Mouse (Mus musculus): ENCODE measurements around the gene Ginm1.
"Not testable (repeated sequence)": the region's sequence is repeated elsewhere in the genome, so short reads cannot be mapped to it uniquely, and the experiment has no call there.

Gene Ginm1

GRCm38 (mm10) chr10:7819156-7819555 is 26.5 kb upstream of the Ginm1 start:
- in situ Hi-C loops (cut with MboI; ENCODE audit: low pct_unique_long_range_greater_than_20kb in 1 of 2, low sequenced_read_pairs in 2 of 2, unreplicated experiment in 1 of 2) = no loop called here

- in situ Hi-C loops (cut with MboI; ENCODE audit: low pct_unique_long_range_greater_than_20kb in 1 of 2, low sequenced_read_pairs in 2 of 2, unreplicated experiment in 1 of 2) = no loop called here
Observed at GRCm38 (mm10) chr10:7818676-7819075, 26.1 kb upstream of the Ginm1 start.

- in situ Hi-C loops (cut with MboI; ENCODE audit: low pct_unique_long_range_greater_than_20kb in 1 of 2, low sequenced_read_pairs in 2 of 2, unreplicated experiment in 1 of 2) = no loop called here
Observed at GRCm38 (mm10) chr10:7816476-7816875, 23.9 kb upstream of the Ginm1 start.

GRCm38 (mm10) chr10:7809937-7810336 is 17.3 kb upstream of the Ginm1 start:
- in situ Hi-C loops (cut with MboI; ENCODE audit: low pct_unique_long_range_greater_than_20kb in 1 of 2, low sequenced_read_pairs in 2 of 2, unreplicated experiment in 1 of 2) = no loop called here

GRCm38 (mm10) chr10:7802519-7803140 is 10.0 kb upstream of the Ginm1 start:
- in situ Hi-C loops (cut with MboI; ENCODE audit: low pct_unique_long_range_greater_than_20kb in 1 of 2, low sequenced_read_pairs in 2 of 2, unreplicated experiment in 1 of 2) = no loop called here

- in situ Hi-C loops (cut with MboI; ENCODE audit: low pct_unique_long_range_greater_than_20kb in 1 of 2, low sequenced_read_pairs in 2 of 2, unreplicated experiment in 1 of 2) = no loop called here
Observed at GRCm38 (mm10) chr10:7801258-7801657, 8.6 kb upstream of the Ginm1 start.

GRCm38 (mm10) chr10:7792254-7792750 is 322 bp downstream of the Ginm1 start:
- in situ Hi-C loops (cut with MboI; ENCODE audit: low pct_unique_long_range_greater_than_20kb in 1 of 2, low sequenced_read_pairs in 2 of 2, unreplicated experiment in 1 of 2) = no loop called here

GRCm38 (mm10) chr10:7787319-7787718 is 5.3 kb downstream of the Ginm1 start:
- in situ Hi-C loops (cut with MboI; ENCODE audit: low pct_unique_long_range_greater_than_20kb in 1 of 2, low sequenced_read_pairs in 2 of 2, unreplicated experiment in 1 of 2) = no loop called here

GRCm38 (mm10) chr10:7781214-7781613 is 11.4 kb downstream of the Ginm1 start:
- in situ Hi-C loops (cut with MboI; ENCODE audit: low pct_unique_long_range_greater_than_20kb in 1 of 2, low sequenced_read_pairs in 2 of 2, unreplicated experiment in 1 of 2) = no loop called here

- in situ Hi-C loops (cut with MboI; ENCODE audit: low pct_unique_long_range_greater_than_20kb in 1 of 2, low sequenced_read_pairs in 2 of 2, unreplicated experiment in 1 of 2) = no loop called here
Observed at GRCm38 (mm10) chr10:7780238-7781176, 12.1 kb downstream of the Ginm1 start.

GRCm38 (mm10) chr10:7779751-7780237 is 12.8 kb downstream of the Ginm1 start:
- in situ Hi-C loops (cut with MboI; ENCODE audit: low pct_unique_long_range_greater_than_20kb in 1 of 2, low sequenced_read_pairs in 2 of 2, unreplicated experiment in 1 of 2) = no loop called here

GRCm38 (mm10) chr10:7778361-7778760 is 14.3 kb downstream of the Ginm1 start:
- in situ Hi-C loops (cut with MboI; ENCODE audit: low pct_unique_long_range_greater_than_20kb in 1 of 2, low sequenced_read_pairs in 2 of 2, unreplicated experiment in 1 of 2) = no loop called here

- in situ Hi-C loops (cut with MboI; ENCODE audit: low pct_unique_long_range_greater_than_20kb in 1 of 2, low sequenced_read_pairs in 2 of 2, unreplicated experiment in 1 of 2) = no loop called here
Observed at GRCm38 (mm10) chr10:7775421-7775820, 17.2 kb downstream of the Ginm1 start.

GRCm38 (mm10) chr10:7772769-7773168 is 19.9 kb downstream of the Ginm1 start:
- in situ Hi-C loops (cut with MboI; ENCODE audit: low pct_unique_long_range_greater_than_20kb in 1 of 2, low sequenced_read_pairs in 2 of 2, unreplicated experiment in 1 of 2) = no loop called here

GRCm38 (mm10) chr10:7772346-7772745 is 20.3 kb downstream of the Ginm1 start:
- in situ Hi-C loops (cut with MboI; ENCODE audit: low pct_unique_long_range_greater_than_20kb in 1 of 2, low sequenced_read_pairs in 2 of 2, unreplicated experiment in 1 of 2) = no loop called here

GRCm38 (mm10) chr10:7757544-7757943 is 35.1 kb downstream of the Ginm1 start:
- in situ Hi-C loops (cut with MboI; ENCODE audit: low pct_unique_long_range_greater_than_20kb in 1 of 2, low sequenced_read_pairs in 2 of 2, unreplicated experiment in 1 of 2) = no loop called here

- in situ Hi-C loops (cut with MboI; ENCODE audit: low pct_unique_long_range_greater_than_20kb in 1 of 2, low sequenced_read_pairs in 2 of 2, unreplicated experiment in 1 of 2) = no loop called here
Observed at GRCm38 (mm10) chr10:7748752-7749151, 43.9 kb downstream of the Ginm1 start.

GRCm38 (mm10) chr10:7745528-7745927 is 47.1 kb downstream of the Ginm1 start:
- in situ Hi-C loops (cut with MboI; ENCODE audit: low pct_unique_long_range_greater_than_20kb in 1 of 2, low sequenced_read_pairs in 2 of 2, unreplicated experiment in 1 of 2) = not testable (repeated sequence)

- in situ Hi-C loops (cut with MboI; ENCODE audit: low pct_unique_long_range_greater_than_20kb in 1 of 2, low sequenced_read_pairs in 2 of 2, unreplicated experiment in 1 of 2) = no loop called here
Observed at GRCm38 (mm10) chr10:7737914-7738313, 54.7 kb downstream of the Ginm1 start.

Measured in mouse embryonic stem cell (cell line).